Mouse (Mus musculus) brain, embryonic 14.5 days (tissue): ENCODE results near the gene Hip1. TPM values are rescaled to one million over a fixed set of nuclear protein-coding genes. Genes with fewer than 3 reads are reported as not detected.

Experiments used
- DNase-seq: peaks from one replicate; pipeline ENCODE4 v3.0.0-alpha.2; 2011; ENCODE audit warnings: low read depth
- CTCF ChIP-seq: fragments of 200-500 bp; IDR thresholded peaks from 2 replicates; pipeline ENCODE4 v1.5.1; 2012; ENCODE audit warnings: inconsistent platforms, mild to moderate bottlenecking, moderate library complexity, borderline replicate concordance; ENCODE audit not compliant: insufficient read depth, insufficient read length; ENCODE audit errors: extremely low read depth
- POLR2A ChIP-seq: fragments of 200-500 bp; IDR thresholded peaks from 2 replicates; pipeline ENCODE4 v1.6.1; 2012; ENCODE audit warnings: mild to moderate bottlenecking, inconsistent platforms, borderline replicate concordance; ENCODE audit not compliant: poor library complexity, insufficient read depth, insufficient read length, severe bottlenecking; ENCODE audit errors: extremely low read depth
- polyA plus RNA-seq: library from polyadenylated mRNA; depleted of rRNA; stranded (reverse); fragments of >200 nt; gene quantifications from 2 replicates; pipeline ENCODE4 v1.2.3, GENCODE M21; 2012; rRNA removed

Gene Hip1
- polyA plus RNA-seq, 1 experiment = 58.5 TPM

DNA sequence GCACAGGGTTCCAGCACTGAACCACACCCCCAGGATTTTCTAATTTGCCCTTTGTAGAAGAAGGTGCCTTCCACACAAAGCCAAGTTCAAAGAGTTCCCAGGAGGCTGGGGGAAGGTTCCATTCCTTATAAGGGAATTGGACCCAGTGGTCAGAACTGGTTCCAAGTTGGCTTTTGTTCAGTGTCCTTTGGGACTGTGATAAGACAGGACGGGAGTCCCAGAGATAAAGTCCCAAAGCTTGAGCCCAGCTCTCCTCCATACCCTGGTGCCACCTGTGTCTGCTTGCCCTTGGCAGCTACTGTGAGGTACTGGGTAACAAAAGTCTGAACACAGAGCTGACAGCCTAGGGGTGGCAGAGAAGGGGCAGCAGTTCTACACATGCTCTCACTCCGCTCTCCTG, 185.1 kb downstream of the Hip1 start:
- no peak for TF ChIP-seq CTCF
- no peak for TF ChIP-seq POLR2A
- DNase-seq = no peak

GRCm38 (mm10) chr5:135357556-135357955, 187.4 kb downstream of the Hip1 start:
- DNase-seq = no peak
- no peak for TF ChIP-seq POLR2A
- TF ChIP-seq CTCF = no peak

Other genes with a start within 250 kb of the Hip1 start
- 0.06 and 0.40 TPM in 2 replicates for gene Fkbp6, start 195.1 kb downstream of the Hip1 start, polyA plus RNA-seq
- not detected in 2 replicates for gene Trim50, start 191.8 kb downstream of the Hip1 start, polyA plus RNA-seq
- 44.4 and 62.2 TPM in 2 replicates for gene Nsun5, start 175.2 kb downstream of the Hip1 start, polyA plus RNA-seq
- gene Pom121, start 150.6 kb downstream of the Hip1 start, polyA plus RNA-seq = 21.7 and 45.5 TPM in 2 replicates
- gene Ccl26, start 18.4 kb upstream of the Hip1 start, polyA plus RNA-seq = not detected in 2 replicates
- 0.97 and 1.3 TPM in 2 replicates for gene Ccl24, start 27.9 kb upstream of the Hip1 start, polyA plus RNA-seq
- 42.5 and 64.4 TPM in 2 replicates for gene Rhbdd2, start 87.5 kb upstream of the Hip1 start, polyA plus RNA-seq
- 145 and 162 TPM in 2 replicates for gene Por, start 124.9 kb upstream of the Hip1 start, polyA plus RNA-seq
- 36.9 and 39.3 TPM in 2 replicates for gene Tmem120a, start 199.3 kb upstream of the Hip1 start, polyA plus RNA-seq
- 0.08 and 0.15 TPM in 2 replicates for gene Styxl1, start 233.3 kb upstream of the Hip1 start, polyA plus RNA-seq
- gene Mdh2, start 233.4 kb upstream of the Hip1 start, polyA plus RNA-seq = 476 and 499 TPM in 2 replicates